Mouse (Mus musculus) limb, embryonic 15.5 days (tissue): ENCODE results near the gene Galnt18. TPM values are rescaled to one million over a fixed set of nuclear protein-coding genes. Genes with fewer than 3 reads are reported as not detected.

ENCODE experiments used
- ATAC-seq: fragments of 200-750 bp; cut with Nextera tagmentation; 2 replicates; pipeline ENCODE4 v1.8.0; 2017; ENCODE audit warnings: low read depth, moderate TSS enrichment; ENCODE audit not compliant: insufficient number of reproducible peaks, low FRiP score, low TSS enrichment
- H3K27ac ChIP-seq: fragments of 300-500 bp; sonication (generic); 2 replicates; pipeline ENCODE4 v1.5.1; 2015; ENCODE audit warnings: moderate library complexity, mild to moderate bottlenecking, inconsistent platforms
- H3K27me3 ChIP-seq: fragments of 300-500 bp; sonication (generic); 2 replicates; pipeline ENCODE4 v1.6.1; 2015; ENCODE audit warnings: inconsistent platforms
- H3K36me3 ChIP-seq: fragments of 300-500 bp; sonication (generic); 2 replicates; pipeline ENCODE4 v1.6.1; 2015; ENCODE audit warnings: inconsistent platforms
- H3K4me1 ChIP-seq: fragments of 300-500 bp; sonication (generic); 2 replicates; pipeline ENCODE4 v1.6.1; 2015; ENCODE audit warnings: inconsistent platforms
- H3K4me2 ChIP-seq: fragments of 300-500 bp; sonication (generic); 2 replicates; pipeline ENCODE4 v1.6.1; 2015; ENCODE audit warnings: mild to moderate bottlenecking, inconsistent platforms
- H3K4me3 ChIP-seq: fragments of 300-500 bp; sonication (generic); 2 replicates; pipeline ENCODE4 v1.5.1; 2015; ENCODE audit warnings: mild to moderate bottlenecking, inconsistent platforms
- H3K9ac ChIP-seq: fragments of 300-500 bp; sonication (generic); 2 replicates; pipeline ENCODE4 v1.6.1; 2015; ENCODE audit warnings: inconsistent platforms
- H3K9me3 ChIP-seq: fragments of 300-500 bp; sonication (generic); 2 replicates; pipeline ENCODE4 v1.6.1; 2016; ENCODE audit warnings: inconsistent platforms
- WGBS: fragments of 180-500 bp; shearing (Covaris S2); methylation state at CpG from one replicate; pipeline ENCODE4 v1.1.7; 2015; 5-methylcytosine and 5-hydroxymethylcytosine counted together
- polyA plus RNA-seq: library from polyadenylated mRNA; unstranded; fragments of >200 nt; fragmentation: Nextera tagmentation; extraction: Ambion mirVana; gene quantifications from 2 replicates; pipeline ENCODE4 v1.2.1, GENCODE M21; 2015

Galnt18 gene
- polyA plus RNA-seq, 1 experiment from 2014 or later, result 26.6 TPM

GRCm38 (mm10) chr7:111770585-111770984, 9.2 kb downstream of the Galnt18 start:
- no peak overlapping the region for H3K27ac ChIP-seq
- peaks cover 5% of the 10 kb centered on the region for H3K4me1 ChIP-seq
- no peaks in the 10 kb centered on the region for H3K9me3 ChIP-seq
- no peak overlapping the region for H3K9ac ChIP-seq
- no peak overlapping the region for H3K4me2 ChIP-seq
- no peaks in the 10 kb centered on the region for H3K36me3 ChIP-seq
- ATAC-seq, result no peak
- H3K27me3 ChIP-seq, result no peaks in the 10 kb centered on the region
- WGBS, result 83% methylated on average over 3 of the region's 3 CpGs
- H3K4me3 ChIP-seq, result no peak overlapping the region

- peaks cover 5% of the 10 kb centered on the region for H3K4me1 ChIP-seq
- no peaks in the 10 kb centered on the region for H3K9me3 ChIP-seq
- H3K4me2 ChIP-seq, result no peak overlapping the region
- H3K27ac ChIP-seq, result no peak overlapping the region
- H3K36me3 ChIP-seq, result no peaks in the 10 kb centered on the region
- no peak overlapping the region for H3K9ac ChIP-seq
- no peak overlapping the region for H3K4me3 ChIP-seq
- no peaks in the 10 kb centered on the region for H3K27me3 ChIP-seq
- 53% methylated on average over 9 of the region's 9 CpGs for WGBS
- no peak for ATAC-seq
These were observed 13.5 kb downstream of the Galnt18 start for GRCm38 (mm10) chr7:111766145-111766767.

- H3K4me3 ChIP-seq, result no peak overlapping the region
- peaks cover 5% of the 10 kb centered on the region for H3K4me1 ChIP-seq
- no peak overlapping the region for H3K4me2 ChIP-seq
- H3K27me3 ChIP-seq, result no peaks in the 10 kb centered on the region
- WGBS, result 29% methylated on average over 6 of the region's 6 CpGs
- H3K9ac ChIP-seq, result no peak overlapping the region
- H3K27ac ChIP-seq, result no peak overlapping the region
- no peaks in the 10 kb centered on the region for H3K9me3 ChIP-seq
- H3K36me3 ChIP-seq, result no peaks in the 10 kb centered on the region
- no peak for ATAC-seq
These were observed 17.0 kb downstream of the Galnt18 start for GRCm38 (mm10) chr7:111762754-111763153.

GRCm38 (mm10) chr7:111748571-111749071, 31.2 kb downstream of the Galnt18 start:
- Histone ChIP-seq H3K4me3 (no peak overlapping the region), H3K27ac (no peak overlapping the region), H3K9me3 (no peaks in the 10 kb centered on the region), H3K4me1 (no peaks in the 10 kb centered on the region), H3K27me3 (no peaks in the 10 kb centered on the region), H3K9ac (no peak overlapping the region), H3K36me3 (no peaks in the 10 kb centered on the region), H3K4me2 (no peak overlapping the region)
- ATAC-seq, result no peak
- WGBS, result 70% methylated on average over 3 of the region's 3 CpGs

GRCm38 (mm10) chr7:111744770-111745169, 35.0 kb downstream of the Galnt18 start:
- no peaks in the 10 kb centered on the region for H3K27me3 ChIP-seq
- ATAC-seq, result no peak
- no peak overlapping the region for H3K9ac ChIP-seq
- H3K9me3 ChIP-seq, result no peaks in the 10 kb centered on the region
- H3K4me1 ChIP-seq, result peaks cover 12% of the 10 kb centered on the region; the same call in 1 of the 2 replicates
- H3K4me3 ChIP-seq, result no peak overlapping the region
- H3K4me2 ChIP-seq, result no peak overlapping the region
- no peaks in the 10 kb centered on the region for H3K36me3 ChIP-seq
- no peak overlapping the region for H3K27ac ChIP-seq

GRCm38 (mm10) chr7:111741595-111741994, 38.2 kb downstream of the Galnt18 start:
- Histone ChIP-seq H3K27me3 (no peaks in the 10 kb centered on the region), H3K27ac (no peak overlapping the region), H3K4me3 (no peak overlapping the region), H3K9ac (no peak overlapping the region), H3K4me1 (peaks cover 15% of the 10 kb centered on the region; the same call in 1 of the 2 replicates), H3K4me2 (no peak overlapping the region), H3K36me3 (no peaks in the 10 kb centered on the region), H3K9me3 (no peaks in the 10 kb centered on the region)
- WGBS, result 36% methylated on average over 2 of the region's 2 CpGs
- no peak for ATAC-seq

- 54% methylated on average over 6 of the region's 6 CpGs for WGBS
- H3K4me3 ChIP-seq, result no peak overlapping the region
- H3K4me1 ChIP-seq, result peaks cover 15% of the 10 kb centered on the region; the same call in 1 of the 2 replicates
- ATAC-seq, result 0 out of 2 replicates have a peak, but pooled peaks have one; percentile 30
- H3K36me3 ChIP-seq, result no peaks in the 10 kb centered on the region
- H3K9ac ChIP-seq, result no peak overlapping the region
- no peak overlapping the region for H3K4me2 ChIP-seq
- no peaks in the 10 kb centered on the region for H3K27me3 ChIP-seq
- H3K9me3 ChIP-seq, result no peaks in the 10 kb centered on the region
- H3K27ac ChIP-seq, result no peak overlapping the region
These were observed 39.7 kb downstream of the Galnt18 start for GRCm38 (mm10) chr7:111740091-111740490.

- WGBS, result 57% methylated on average over 5 of the region's 5 CpGs
- no peaks in the 10 kb centered on the region for H3K27me3 ChIP-seq
- H3K27ac ChIP-seq, result no peak overlapping the region
- no peaks in the 10 kb centered on the region for H3K36me3 ChIP-seq
- no peak overlapping the region for H3K4me2 ChIP-seq
- no peaks in the 10 kb centered on the region for H3K9me3 ChIP-seq
- ATAC-seq, result no peak
- H3K4me1 ChIP-seq, result peaks cover 15% of the 10 kb centered on the region; the same call in 1 of the 2 replicates
- H3K4me3 ChIP-seq, result no peak overlapping the region
- H3K9ac ChIP-seq, result no peak overlapping the region
These were observed 40.4 kb downstream of the Galnt18 start for GRCm38 (mm10) chr7:111739371-111739765.

- Histone ChIP-seq H3K4me3 (no peak overlapping the region), H3K9me3 (no peaks in the 10 kb centered on the region), H3K4me1 (peaks cover 15% of the 10 kb centered on the region; the same call in 1 of the 2 replicates), H3K27me3 (no peaks in the 10 kb centered on the region), H3K36me3 (no peaks in the 10 kb centered on the region), H3K9ac (no peak overlapping the region), H3K27ac (no peak overlapping the region), H3K4me2 (no peak overlapping the region)
- 59% methylated on average over 10 of the region's 10 CpGs for WGBS
- no peak for ATAC-seq
These were observed 41.1 kb downstream of the Galnt18 start for GRCm38 (mm10) chr7:111738456-111739370.

- no peak overlapping the region for H3K9ac ChIP-seq
These were observed 42.4 kb downstream of the Galnt18 start for GRCm38 (mm10) chr7:111737426-111737825.

GRCm38 (mm10) chr7:111736365-111736764, 43.4 kb downstream of the Galnt18 start:
- no peak overlapping the region for H3K9ac ChIP-seq
- no peak overlapping the region for H3K4me2 ChIP-seq
- H3K4me3 ChIP-seq, result no peak overlapping the region
- H3K9me3 ChIP-seq, result no peaks in the 10 kb centered on the region
- 73% methylated on average over 3 of the region's 3 CpGs for WGBS
- H3K27ac ChIP-seq, result no peak overlapping the region; the same call in 1 of the 2 replicates
- no peaks in the 10 kb centered on the region for H3K27me3 ChIP-seq
- H3K4me1 ChIP-seq, result peaks cover 10% of the 10 kb centered on the region; the same call in 1 of the 2 replicates
- ATAC-seq, result no peak
- no peaks in the 10 kb centered on the region for H3K36me3 ChIP-seq

More at GRCm38 (mm10) chr7:111737426-111737825, 42.4 kb downstream of the Galnt18 start:
- no peaks in the 10 kb centered on the region for H3K36me3 ChIP-seq
- H3K4me2 ChIP-seq, result no peak overlapping the region
- peaks cover 15% of the 10 kb centered on the region; the same call in 1 of the 2 replicates for H3K4me1 ChIP-seq
- WGBS, result 50% methylated on average over 7 of the region's 7 CpGs
- no peaks in the 10 kb centered on the region for H3K27me3 ChIP-seq
- no peaks in the 10 kb centered on the region for H3K9me3 ChIP-seq
- ATAC-seq, result no peak
- no peak overlapping the region for H3K27ac ChIP-seq
- no peak overlapping the region for H3K4me3 ChIP-seq
